Mouse (Mus musculus): Measurements from ENCODE around the gene Map4.
A peak's percentile ranks its signal among the peaks of the same experiment; 100 is the strongest.
"Not testable (repeated sequence)": the region's sequence is repeated elsewhere in the genome, so short reads cannot be mapped to it uniquely, and the experiment has no call there.

The Map4 gene

DNA sequence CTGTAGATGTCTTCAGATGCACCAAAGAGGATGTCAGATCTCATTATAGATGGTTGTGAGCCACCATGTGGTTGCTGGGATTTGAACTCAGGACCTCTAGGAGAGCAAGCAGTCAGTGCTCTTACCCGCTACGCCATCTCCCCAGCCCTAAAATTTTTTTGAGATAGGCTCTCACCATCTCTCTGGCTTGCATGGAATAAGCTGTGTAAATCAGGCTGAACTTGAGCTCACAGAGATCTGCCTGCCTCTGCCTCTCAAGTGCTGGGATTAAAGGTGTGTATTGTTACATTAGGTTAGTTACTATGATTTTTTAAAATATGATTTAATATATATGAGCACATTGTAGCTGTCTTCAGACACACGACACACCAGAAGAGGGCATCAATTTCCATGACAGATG lies 2.1 kb upstream of the Map4 start:
- no peak for DNase-seq (ENCODE audit: low read depth, low spot score)

- DNase-seq (ENCODE audit: low read depth, low spot score): no peak
These were observed 1.2 kb upstream of the Map4 start for GRCm38 (mm10) chr9:109930063-109930462.

DNA sequence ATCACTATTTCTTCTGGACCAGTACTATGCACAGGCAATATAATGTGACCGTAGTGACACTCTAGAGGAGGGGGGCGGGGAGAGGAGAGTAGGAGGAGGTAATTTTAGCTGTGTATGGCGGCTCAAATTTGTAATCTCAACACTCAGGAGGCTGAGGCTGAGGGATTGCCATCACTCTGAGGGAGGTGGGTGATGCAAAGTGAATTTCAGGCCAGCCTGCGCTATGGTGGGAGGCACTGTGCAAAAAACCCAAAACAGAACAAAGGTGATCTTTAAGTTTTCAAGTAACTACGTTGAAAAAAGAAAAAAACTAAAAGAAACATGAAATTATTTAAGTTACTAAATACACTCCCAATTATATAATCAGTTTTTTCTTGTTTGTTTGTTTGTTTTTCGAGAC lies 508 bp upstream of the Map4 start:
- DNase-seq (ENCODE audit: low read depth, low spot score): peak; percentile 20

DNA sequence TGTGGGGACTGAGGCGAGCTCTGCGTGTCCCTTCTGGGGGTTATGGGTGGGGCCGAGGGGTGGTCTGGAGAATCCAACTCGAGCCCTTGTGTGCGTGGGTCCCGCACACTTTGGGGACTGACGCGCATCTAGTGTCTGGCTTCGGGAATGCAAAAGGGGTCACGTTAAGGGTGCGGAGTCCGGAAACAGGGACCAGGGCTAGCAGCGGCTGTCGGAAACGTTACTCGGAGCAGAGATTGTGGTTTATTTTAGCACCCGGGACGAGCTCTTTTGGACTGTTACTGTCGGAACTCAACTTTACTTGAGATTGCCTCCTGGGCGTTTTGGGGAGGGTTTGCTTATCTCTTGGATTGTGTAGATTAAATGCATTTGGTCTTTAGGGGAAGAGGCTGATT lies 1.1 kb downstream of the Map4 start:
- peak; percentile 55 for DNase-seq (ENCODE audit: low read depth, low spot score)

- DNase-seq (ENCODE audit: low read depth, low spot score): peak; percentile 38
These were observed 1.6 kb downstream of the Map4 start for GRCm38 (mm10) chr9:109932756-109933375.

DNA sequence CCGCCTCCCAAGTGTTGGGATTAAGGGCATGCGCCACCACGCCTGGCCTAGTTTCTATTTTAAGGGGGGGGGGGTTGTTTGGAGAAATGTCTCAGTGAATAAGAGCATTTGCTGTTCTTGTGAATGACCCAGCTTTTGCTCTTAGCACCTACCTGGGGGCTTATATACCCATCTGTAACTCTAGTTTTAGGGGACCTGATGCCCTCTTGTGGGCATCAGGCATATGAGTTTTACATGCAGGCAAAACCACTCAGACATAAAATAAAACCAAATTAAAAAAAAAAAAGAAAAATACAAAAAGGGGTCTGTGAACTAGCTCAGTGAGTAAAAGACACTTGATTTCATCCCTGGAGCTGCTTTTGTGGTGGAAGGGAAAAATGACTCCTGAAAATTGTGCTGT lies 8.1 kb downstream of the Map4 start:
- peak; percentile 38 for DNase-seq (ENCODE audit: low read depth, low spot score)

GRCm38 (mm10) chr9:109942796-109943195 lies 11.5 kb downstream of the Map4 start:
- no peak for DNase-seq (ENCODE audit: low read depth, low spot score)

GRCm38 (mm10) chr9:109944712-109945111 lies 13.5 kb downstream of the Map4 start:
- DNase-seq (ENCODE audit: low read depth, low spot score): no peak

GRCm38 (mm10) chr9:109948546-109948945 lies 17.3 kb downstream of the Map4 start:
- DNase-seq (ENCODE audit: low read depth, low spot score): no peak

DNA sequence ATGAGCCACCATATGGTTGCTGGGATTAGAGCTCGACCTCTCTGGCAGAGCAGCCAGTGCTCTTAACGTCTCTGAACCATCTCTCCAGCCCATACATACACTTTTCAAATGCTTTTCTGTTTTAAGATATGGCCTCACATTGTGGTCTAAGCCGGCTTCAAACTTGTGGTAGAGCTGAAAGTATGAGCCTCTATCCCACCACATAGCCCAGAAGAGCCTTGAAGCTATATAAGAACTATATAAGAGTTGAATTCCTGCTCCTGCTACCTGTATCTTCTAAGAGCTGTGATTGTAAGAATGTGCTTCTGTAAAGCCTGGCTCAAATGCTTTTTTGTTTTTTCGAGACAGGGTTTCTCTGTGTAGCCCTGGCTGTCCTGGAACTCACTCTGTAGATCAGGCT lies 18.5 kb downstream of the Map4 start:
- DNase-seq (ENCODE audit: low read depth, low spot score): no peak

DNA sequence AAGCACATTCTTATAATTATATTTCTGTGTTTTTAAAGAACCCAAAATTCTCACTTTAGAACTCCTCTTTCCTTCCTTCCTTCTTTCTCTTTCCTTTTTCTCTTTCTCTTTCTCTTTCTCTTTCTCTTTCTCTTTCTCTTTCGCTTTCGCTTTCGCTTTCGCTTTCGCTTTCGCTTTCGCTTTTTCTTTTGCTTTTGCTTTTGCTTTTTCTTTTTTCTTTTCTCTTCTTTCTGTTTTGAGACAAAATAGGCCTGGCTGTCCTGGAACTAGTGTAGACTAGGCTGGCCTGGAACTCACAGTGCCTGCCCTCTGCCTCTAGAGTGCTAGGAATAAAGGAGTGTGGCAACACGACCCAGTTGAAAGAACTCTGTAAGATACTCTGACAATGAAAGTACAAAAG lies 22.3 kb downstream of the Map4 start:
- peak; percentile 72 for DNase-seq (ENCODE audit: low read depth, low spot score)

- DNase-seq (ENCODE audit: low read depth, low spot score): no peak
These were observed 23.4 kb downstream of the Map4 start for GRCm38 (mm10) chr9:109954631-109955030.

GRCm38 (mm10) chr9:109959456-109960150 lies 28.3 kb downstream of the Map4 start:
- no peak for DNase-seq (ENCODE audit: low read depth, low spot score)

DNA sequence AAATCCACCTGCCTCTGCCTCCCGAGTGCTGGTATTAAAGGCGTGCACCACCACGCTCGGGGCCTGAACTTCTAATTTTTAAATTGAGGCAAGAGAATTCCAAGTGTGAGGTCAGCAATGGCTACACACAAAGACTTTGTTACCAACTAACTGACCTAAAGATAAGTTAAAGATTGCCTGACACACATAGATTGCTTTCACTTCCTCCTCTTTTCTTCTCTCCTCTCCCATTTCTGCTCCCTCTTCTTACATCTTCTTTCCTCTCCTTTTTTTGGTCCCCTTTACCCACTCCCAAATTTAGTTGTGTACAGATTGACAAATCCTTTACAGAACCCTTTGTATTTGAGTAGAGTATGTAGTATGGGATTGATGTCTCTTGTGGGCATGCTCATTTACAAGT lies 29.3 kb downstream of the Map4 start:
- no peak for DNase-seq (ENCODE audit: low read depth, low spot score)

- no peak for DNase-seq (ENCODE audit: low read depth, low spot score)
These were observed 33.5 kb downstream of the Map4 start for GRCm38 (mm10) chr9:109964761-109965160.

GRCm38 (mm10) chr9:109968351-109969116 lies 37.3 kb downstream of the Map4 start:
- DNase-seq (ENCODE audit: low read depth, low spot score): peak; percentile 24

GRCm38 (mm10) chr9:109969181-109969580 lies 37.9 kb downstream of the Map4 start:
- DNase-seq (ENCODE audit: low read depth, low spot score): no peak

DNA sequence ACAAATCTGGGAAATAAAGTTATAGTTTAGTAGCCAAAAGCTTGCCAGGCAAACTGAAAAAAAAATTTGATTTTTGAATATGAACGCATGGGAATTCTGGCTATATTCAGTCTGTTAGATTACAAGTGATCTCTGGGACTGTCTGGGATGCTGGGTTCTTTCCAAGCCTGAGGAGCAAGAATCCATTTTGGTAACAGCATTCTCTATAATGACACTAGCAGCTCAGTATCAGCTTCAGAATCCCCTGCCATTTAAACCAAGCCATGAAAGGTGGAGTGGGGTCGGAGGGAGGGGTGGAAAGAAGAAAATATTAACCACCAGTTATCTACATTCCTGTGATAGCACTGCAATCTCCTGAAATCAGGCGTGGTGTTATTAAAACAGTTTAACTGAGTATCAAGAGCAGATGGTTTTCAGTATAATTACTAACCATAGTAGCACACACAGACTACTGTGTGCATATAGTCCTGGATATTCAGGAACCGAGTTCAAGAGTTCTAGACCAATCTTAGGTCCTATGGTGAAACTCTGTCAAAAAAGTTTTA lies 38.6 kb downstream of the Map4 start:
- no peak for DNase-seq (ENCODE audit: low read depth, low spot score)

DNA sequence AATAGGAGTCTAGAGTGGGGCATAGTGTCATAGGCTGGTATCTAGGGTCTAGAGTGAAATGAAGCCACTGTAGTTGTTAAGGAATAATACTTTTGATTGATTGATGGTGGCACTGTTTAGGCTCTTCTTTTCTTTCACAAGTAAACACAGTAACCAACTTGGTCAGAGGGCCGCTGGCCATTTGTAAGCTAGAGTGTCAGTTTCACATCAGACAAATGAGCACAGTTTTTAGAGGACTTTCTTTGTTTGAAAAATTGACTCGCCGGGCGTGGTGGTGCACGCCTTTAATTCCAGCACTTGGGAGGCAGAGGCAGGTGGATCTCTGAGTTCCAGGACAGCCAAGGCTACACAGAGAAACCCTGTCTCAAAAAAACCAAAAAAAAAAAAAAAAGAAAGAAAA lies 40.5 kb downstream of the Map4 start:
- not testable (repeated sequence) for DNase-seq (ENCODE audit: low read depth, low spot score)

- DNase-seq (ENCODE audit: low read depth, low spot score): not testable (repeated sequence)
These were observed 49.0 kb downstream of the Map4 start for GRCm38 (mm10) chr9:109980223-109980622.

DNA sequence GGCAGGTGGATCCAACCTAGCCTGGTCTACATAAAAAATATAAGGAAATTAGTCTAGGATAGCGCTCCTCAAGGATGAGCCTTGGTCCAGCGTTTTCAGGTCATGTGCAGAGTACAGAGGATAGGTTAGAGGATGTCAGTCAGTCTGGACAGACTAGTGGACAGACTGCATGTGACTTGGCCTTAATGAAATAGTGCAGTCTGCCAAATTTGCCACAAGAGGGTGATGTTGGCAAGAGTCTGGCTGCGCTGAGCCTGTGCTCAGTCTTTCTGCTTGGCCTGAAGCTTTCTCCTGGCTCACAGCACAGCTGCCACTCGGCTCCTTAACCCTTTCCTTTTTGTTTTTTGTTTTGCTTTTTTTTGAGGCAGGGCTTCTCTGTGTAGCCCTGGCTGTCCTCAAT lies 54.2 kb downstream of the Map4 start:
- DNase-seq (ENCODE audit: low read depth, low spot score): peak; percentile 67

- no peak for DNase-seq (ENCODE audit: low read depth, low spot score)
These were observed 57.8 kb downstream of the Map4 start for GRCm38 (mm10) chr9:109989084-109989483.
